Mouse (Mus musculus) gastrocnemius, postnatal 14 days (tissue): ENCODE data around the gene Gatc. TPM values are rescaled to one million over a fixed set of nuclear protein-coding genes. Genes with fewer than 3 reads are reported as not detected.
A peak's percentile ranks its signal among the peaks of the same experiment; 100 is the strongest.
"Not testable (repeated sequence)": the region's sequence is repeated elsewhere in the genome, so short reads cannot be mapped to it uniquely, and the experiment has no call there.

ENCODE experiments used
- DNase-seq: peaks from one replicate; pipeline ENCODE4 v3.0.0; 2021; ENCODE audit warnings: mixed read lengths
- intact Hi-C: fragments of 180-260 bp; cut with DNase I; formaldehyde crosslinking; loops from one replicate; pipeline ENCODE4 v1.15.1; 2025; ENCODE audit warnings: low total_unique reads
- long read RNA-seq, 2 experiments: library from polyadenylated mRNA; stranded (forward); transcript quantifications; one replicate each; pipeline ENCODE4 v2.0.0; 2021
- total RNA-seq, 2 experiments: library from RNA; stranded (reverse); gene quantifications; 2 replicates each; pipeline ENCODE4 v1.2.3; 2021

The Gatc gene
- 10 to 100 TPM; 18.8 to 19.7 TPM for total RNA-seq
- long read RNA-seq, experiment 1, transcript Gatc-201 (3 exons, 1,797 nt) = major isoform, 17 of 19 reads
- long read RNA-seq, experiment 1, partial matches to known transcripts = 0 of 19 reads
- long read RNA-seq, experiment 1, other reads (novel, unspliced or antisense) = 2 of 19 reads
- long read RNA-seq, experiment 2, transcript Gatc-201 (3 exons, 1,797 nt) = major isoform, 25 of 26 reads
- long read RNA-seq, experiment 2, partial matches to known transcripts = 0 of 26 reads
- long read RNA-seq, experiment 2, other reads (novel, unspliced or antisense) = 1 of 26 reads

DNA sequence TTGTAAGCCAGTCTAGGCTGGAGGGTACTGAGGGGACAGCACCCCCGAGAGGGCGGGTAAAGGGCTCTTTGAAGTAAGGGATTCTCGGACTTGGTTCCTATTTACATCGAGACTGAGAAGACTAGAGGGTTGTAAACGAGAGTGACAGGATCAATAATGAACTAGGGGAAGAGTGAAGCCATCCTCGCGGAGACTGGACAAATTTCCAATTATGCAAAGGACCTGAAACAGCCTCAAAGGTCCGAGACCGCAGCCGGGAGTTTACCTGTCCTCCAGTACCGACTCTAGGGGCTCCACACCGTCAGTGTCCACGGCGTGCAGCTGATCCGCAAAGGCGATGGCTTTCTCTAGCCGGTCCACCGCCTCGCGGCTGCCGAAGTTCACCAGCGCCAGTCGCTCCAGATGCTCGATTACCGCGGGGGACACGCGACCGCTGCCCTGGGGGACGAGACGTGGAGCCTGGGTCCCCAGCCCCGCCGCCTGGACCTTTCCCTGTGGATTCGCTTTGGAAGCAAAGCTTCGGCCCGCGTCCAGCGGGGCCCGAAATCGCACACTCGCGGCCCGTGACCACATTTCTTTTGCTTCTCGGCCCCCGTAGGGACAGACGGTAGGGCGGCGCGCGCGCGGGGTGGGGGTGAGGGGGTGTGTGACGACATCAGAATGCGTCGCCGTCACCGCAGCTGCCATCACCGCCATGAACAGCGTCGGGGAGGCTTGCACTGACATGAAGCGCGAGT, at the start of gene Gatc, which contains the start of gene Triap1:
TSS of gene Gatc (minus strand) at position 602 of the 737 bp plus-strand sequence.
TSS of gene Triap1 (plus strand) at position 649 of the 737 bp plus-strand sequence.
- peak; percentile 90 for DNase-seq
- intact Hi-C loops = no loop called here

GRCm38 (mm10) chr5:115378882-115379281, 37.9 kb upstream of the Gatc start:
- intact Hi-C loops, DNase-seq: not testable (repeated sequence)

DNA sequence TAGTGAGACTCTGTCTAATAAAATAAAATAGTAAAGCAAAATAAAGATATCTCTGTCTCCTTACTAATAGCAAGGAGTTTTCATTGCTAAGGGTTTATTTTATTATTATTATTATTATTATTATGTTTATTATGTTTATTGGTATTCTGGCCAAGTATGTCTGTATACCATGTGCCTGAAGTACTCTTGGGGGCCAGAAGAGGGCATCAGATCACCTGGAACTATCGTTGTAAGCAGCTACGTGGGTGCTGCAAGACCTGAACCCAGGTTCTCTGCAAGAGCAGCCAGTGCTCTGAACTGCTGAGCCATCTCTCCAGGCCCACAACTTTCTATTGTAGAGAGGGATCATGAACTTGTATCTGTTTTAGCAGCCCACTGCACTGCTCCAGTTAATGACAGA, 34.5 kb upstream of the Gatc start:
- DNase-seq = no peak
- intact Hi-C loops = no loop called here

DNA sequence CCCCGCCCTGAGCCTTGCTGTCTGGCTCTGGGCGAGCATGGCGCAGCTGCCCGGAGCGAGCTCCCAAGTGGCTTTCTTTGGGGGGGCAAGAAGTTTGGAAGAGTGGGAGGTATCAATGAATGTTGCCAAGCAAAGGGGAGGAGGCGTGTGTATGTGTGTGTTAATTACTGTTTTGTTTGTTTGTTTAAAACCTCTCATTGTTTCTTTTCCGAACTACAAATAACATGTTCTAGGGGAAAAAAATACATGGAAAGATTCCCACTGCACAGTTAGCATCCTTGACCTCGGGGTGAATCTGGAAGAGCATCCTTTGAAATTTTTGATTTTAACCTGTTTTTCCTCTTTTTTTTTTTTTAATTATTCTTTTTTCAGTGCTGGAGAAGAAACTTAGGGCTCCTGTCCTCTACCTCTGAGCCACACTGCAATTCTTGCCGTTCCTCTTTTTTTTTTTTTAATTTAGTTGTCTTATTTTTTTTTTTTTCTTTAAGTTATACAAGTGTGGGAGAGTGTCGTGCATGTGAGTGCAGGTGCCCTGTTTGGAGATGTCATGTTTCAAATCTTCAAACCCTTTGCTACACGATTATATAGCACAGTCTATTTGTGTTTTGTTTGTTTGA, 33.3 kb upstream of the Gatc start:
- intact Hi-C loops = no loop called here
- DNase-seq = no peak

- DNase-seq = no peak
- intact Hi-C loops = no loop called here
These were observed 32.6 kb upstream of the Gatc start for GRCm38 (mm10) chr5:115373441-115374203.

DNA sequence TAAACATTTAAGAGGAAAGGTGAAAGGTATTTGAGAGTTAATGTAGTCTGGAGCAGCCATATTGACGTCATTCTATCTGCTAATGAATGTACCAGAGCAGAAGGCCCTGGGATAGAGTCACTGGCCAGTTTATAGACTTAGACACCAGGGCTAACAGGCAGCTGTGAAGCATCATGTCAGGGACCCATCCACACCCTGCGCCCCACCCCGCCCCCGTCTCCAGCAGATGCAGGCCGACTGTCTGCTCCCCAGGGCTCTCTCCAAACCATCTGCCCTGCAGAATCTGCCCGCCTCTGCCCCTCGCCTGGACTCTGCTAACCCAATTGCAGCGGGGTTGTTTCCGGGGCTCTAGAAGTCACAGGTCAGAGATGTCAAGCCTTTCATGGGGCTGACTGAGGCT, 30.8 kb upstream of the Gatc start:
- no peak for DNase-seq
- intact Hi-C loops = no loop called here

GRCm38 (mm10) chr5:115364782-115365181, 23.8 kb upstream of the Gatc start:
- DNase-seq = no peak
- intact Hi-C loops = no loop called here

GRCm38 (mm10) chr5:115362819-115363714, 22.1 kb upstream of the Gatc start:
- intact Hi-C loops = no loop called here
- no peak for DNase-seq

DNA sequence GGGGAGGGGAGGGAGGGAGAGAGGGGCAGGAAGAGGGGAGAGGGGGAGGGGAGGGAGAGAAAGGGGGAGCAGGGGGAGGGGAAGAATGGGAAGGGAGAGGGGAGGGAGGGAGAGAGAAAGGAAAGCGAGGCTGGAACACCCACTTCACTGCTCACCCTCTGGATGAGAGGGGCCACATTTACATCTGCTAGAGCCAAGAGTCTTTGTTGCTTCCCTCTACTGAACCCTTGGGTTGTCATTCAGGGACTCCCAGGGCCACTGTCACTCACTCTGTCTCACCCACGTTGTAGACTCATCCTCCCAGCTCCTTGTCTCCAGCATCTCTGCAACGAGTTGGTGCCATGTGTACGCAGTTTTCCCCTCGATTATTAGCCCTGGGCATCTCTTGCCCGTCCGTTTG, 21.2 kb upstream of the Gatc start:
- intact Hi-C loops = no loop called here
- DNase-seq = no peak

DNA sequence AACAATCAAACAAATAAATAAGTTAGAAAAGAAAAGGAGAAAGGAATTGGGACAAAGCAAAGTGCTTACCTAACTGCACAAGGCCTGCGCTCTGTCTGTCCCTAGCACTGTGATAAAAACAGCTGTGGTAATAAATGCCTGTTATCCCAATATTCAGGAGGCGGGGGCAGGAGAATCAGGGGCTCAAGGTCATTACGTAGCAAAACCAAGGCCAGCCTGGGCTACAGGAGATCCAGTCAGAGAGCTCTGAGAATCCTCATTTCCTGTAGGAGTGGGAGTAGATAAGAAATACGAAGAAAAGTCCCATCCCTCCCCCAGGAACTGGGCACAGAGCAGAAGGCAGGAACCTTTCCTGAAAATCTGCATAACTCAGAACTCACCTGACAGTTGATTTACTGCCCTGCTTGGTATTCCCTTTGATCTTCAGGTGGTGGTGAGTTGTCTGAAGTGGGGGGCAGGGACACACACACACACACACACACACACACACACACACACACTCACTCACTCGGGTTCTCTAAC, 18.9 kb upstream of the Gatc start:
- DNase-seq = no peak
- intact Hi-C loops = loop anchor here (2.0 kb wide), 1 partner anchor 81 kb away; no protein-coding TSS in a partner anchor

DNA sequence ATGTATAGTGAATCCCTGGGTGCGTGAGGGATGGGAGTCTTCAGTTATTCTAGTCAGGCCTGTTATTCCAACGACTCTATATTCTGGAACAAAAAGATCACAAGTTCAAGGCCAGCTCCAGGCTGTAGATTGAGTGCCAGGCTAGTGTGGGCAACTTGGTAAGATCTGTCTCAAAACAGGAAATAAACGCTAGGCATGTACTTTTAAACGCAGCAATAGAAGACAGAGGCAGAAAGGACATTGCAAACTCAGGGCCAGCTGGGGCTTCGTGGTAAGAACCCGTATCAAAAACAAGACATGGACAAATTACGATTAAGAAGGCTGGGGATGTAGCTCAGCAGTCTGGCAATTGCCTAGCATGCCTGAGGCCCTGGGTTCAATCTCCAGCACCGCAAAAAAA, 18.5 kb upstream of the Gatc start:
- DNase-seq = no peak
- intact Hi-C loops = loop anchor here (2.0 kb wide), 1 partner anchor 81 kb away; no protein-coding TSS in a partner anchor

DNA sequence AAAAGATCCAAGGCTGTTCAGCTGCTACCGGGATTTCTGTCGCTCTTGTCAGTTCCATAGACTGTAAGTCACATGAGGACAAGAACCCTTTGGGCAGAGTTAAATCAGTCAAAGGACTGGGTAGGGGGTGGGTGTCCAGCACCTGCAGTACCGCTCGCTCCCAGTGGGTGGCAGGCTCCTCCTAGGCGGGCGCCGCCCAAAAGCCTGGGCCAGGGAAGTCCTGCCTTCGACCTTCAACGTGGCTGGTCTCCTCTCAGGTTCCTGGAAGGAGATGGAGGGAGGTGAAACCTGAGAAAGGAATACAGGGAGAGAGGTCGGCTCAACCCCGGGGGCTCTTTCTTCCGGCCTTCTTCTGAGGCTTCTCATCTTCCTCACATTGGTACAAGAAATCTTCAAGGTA, 17.9 kb upstream of the Gatc start:
- intact Hi-C loops = loop anchor here (2.0 kb wide), 1 partner anchor 82 kb away; no protein-coding TSS in a partner anchor
- DNase-seq = peak; percentile 86

DNA sequence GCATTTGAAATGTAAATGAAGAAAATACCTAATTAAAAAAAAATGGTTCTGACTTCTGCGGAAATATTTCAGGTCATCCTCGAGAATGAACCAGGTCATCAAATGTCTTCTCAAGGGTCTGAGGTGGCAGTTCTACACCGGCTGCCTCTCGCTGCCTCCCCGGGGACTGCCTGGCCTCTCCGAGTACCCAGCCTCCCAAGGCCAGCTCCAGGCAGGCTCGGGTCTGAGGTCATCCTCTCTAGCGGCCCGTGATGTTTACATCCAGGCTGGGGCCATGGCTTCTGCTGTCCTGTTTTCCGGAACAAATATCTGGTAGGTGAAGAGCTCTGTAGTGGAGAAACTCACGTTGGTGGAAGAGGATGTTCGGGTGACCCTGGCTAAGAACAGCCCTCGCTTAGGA, 14.1 kb upstream of the Gatc start:
- no peak for DNase-seq
- intact Hi-C loops = no loop called here

DNA sequence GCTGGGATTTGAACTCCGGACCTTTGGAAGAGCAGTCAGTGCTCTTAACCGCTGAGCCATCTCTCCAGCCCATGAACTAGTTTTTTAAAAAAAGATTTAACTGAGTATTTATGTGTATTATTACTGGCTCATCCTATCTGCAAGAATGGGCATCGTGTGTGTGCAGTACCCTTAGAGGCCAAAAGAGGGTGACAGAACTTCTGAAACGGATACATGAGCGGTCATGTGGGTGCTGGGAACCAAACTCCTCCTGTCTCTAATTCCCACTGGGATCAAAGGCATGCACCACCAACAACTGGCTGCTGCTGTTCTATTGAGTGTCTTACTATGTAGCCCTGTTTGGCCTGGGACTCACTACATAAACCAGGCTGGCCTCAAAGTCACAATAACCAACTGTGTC, 10.4 kb upstream of the Gatc start:
- intact Hi-C loops = no loop called here

GRCm38 (mm10) chr5:115349225-115349555, 8.2 kb upstream of the Gatc start:
- intact Hi-C loops = loop anchor here (5.0 kb wide), 1 partner anchor 47 kb away; the partner anchor contains the start of gene Dynll1
- no peak for DNase-seq

More for the DNA sequence above, 10.4 kb upstream of the Gatc start:
- no peak for DNase-seq

DNA sequence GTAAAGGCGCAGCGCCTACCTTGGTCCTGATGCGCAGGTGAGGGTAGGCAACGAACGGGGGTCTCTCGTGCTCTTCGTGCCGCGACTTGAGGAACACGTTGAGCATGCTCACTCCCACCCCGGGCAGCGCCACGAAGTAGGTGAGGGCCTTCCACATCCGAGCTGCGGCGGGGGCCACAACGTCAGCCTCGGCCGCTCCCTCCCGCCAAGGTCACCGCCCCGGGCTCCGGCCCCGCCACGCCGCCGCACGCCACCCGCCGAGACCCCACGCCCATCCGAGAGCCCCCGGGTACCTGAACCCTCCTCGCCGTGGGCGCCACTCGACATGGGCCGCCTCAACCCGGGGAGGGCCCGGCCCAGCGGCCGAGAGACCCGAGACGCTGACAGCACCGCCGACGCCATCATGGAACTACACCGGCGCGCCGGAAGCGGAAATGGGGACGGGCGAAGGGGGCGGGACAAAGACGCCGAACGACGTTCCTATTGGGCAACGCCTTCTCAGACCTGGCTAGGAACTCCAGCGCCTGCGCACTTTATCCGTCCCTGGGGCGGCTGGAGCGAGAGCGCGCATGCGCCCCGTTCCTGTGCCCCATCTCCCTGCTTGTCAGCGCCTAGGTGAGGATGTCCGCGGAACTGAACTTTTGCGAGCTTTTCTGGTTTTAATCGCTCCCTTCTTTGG, 7.7 kb upstream of the Gatc start, which contains the start of gene Cox6a1:
TSS of gene Cox6a1 (minus strand) at position 436 of the 679 bp plus-strand sequence.
- intact Hi-C loops = loop anchor here (5.0 kb wide), 1 partner anchor 46 kb away; the partner anchor contains the start of gene Dynll1
- peak; percentile 98 for DNase-seq

- intact Hi-C loops = loop anchor here (5.0 kb wide), 1 partner anchor 45 kb away; the partner anchor contains the start of gene Dynll1
- DNase-seq = peak; percentile 71
These were observed 6.6 kb upstream of the Gatc start for GRCm38 (mm10) chr5:115347564-115347963.
